Mouse (Mus musculus) retina, adult 2 months (tissue): ENCODE measurements at regions not wholly inside any gene's neighbourhood (a gene's known extent, or its start where the extent isn't known, plus 50 kb on each side); places are given as distances from the start of the nearest gene placed in this dataset.

Experiments
- DNase-seq: peaks from one replicate; pipeline ENCODE4 v3.0.0-alpha.2; 2012; ENCODE audit warnings: low read depth, low spot score

- no peak for DNase-seq
These were observed 105.1 kb downstream of the Mtx2 start for GRCm38 (mm10) chr2:74930702-74931101.

GRCm38 (mm10) chr2:74933190-74933589 is 107.6 kb downstream of the Mtx2 start:
- DNase-seq, result no peak

- no peak for DNase-seq
These were observed 108.2 kb downstream of the Mtx2 start for GRCm38 (mm10) chr2:74933771-74934170.

- DNase-seq, result no peak
These were observed 113.1 kb downstream of the Mtx2 start for GRCm38 (mm10) chr2:74938711-74939110.

- DNase-seq, result no peak
These were observed 116.4 kb downstream of the Mtx2 start for GRCm38 (mm10) chr2:74941966-74942365.

- no peak for DNase-seq
These were observed 117.1 kb downstream of the Mtx2 start for GRCm38 (mm10) chr2:74942611-74943198.

- DNase-seq, result no peak
These were observed 119.7 kb downstream of the Mtx2 start for GRCm38 (mm10) chr2:74945185-74945749.

GRCm38 (mm10) chr2:74951401-74952260 is 126.0 kb downstream of the Mtx2 start:
- DNase-seq, result no peak

- no peak for DNase-seq
These were observed 128.5 kb downstream of the Mtx2 start for GRCm38 (mm10) chr2:74954101-74954500.

GRCm38 (mm10) chr2:74955281-74956128 is 129.9 kb downstream of the Mtx2 start:
- DNase-seq, result no peak

GRCm38 (mm10) chr2:74956129-74956450 is 130.5 kb downstream of the Mtx2 start:
- no peak for DNase-seq

- no peak for DNase-seq
These were observed 131.0 kb downstream of the Mtx2 start for GRCm38 (mm10) chr2:74956556-74956955.

GRCm38 (mm10) chr2:74959936-74960335 is 134.3 kb downstream of the Mtx2 start:
- DNase-seq, result no peak

GRCm38 (mm10) chr2:74962416-74962815 is 136.8 kb downstream of the Mtx2 start:
- no peak for DNase-seq

- peak; percentile 38 for DNase-seq
These were observed 138.8 kb downstream of the Mtx2 start for GRCm38 (mm10) chr2:74964360-74964759.

GRCm38 (mm10) chr2:74964980-74965379 is 139.4 kb downstream of the Mtx2 start:
- DNase-seq, result no peak

GRCm38 (mm10) chr2:74965384-74966060 is 139.9 kb downstream of the Mtx2 start:
- DNase-seq, result no peak

GRCm38 (mm10) chr2:74970611-74971265 is 145.1 kb downstream of the Mtx2 start:
- DNase-seq, result no peak

GRCm38 (mm10) chr2:74973386-74973785 is 147.8 kb downstream of the Mtx2 start:
- no peak for DNase-seq

GRCm38 (mm10) chr2:74974595-74975325 is 149.2 kb downstream of the Mtx2 start:
- no peak for DNase-seq
